Mouse (Mus musculus): ENCODE data around the gene Sdccag8.
"Not testable (repeated sequence)": the region's sequence is repeated elsewhere in the genome, so short reads cannot be mapped to it uniquely, and the experiment has no call there.

The Sdccag8 gene

GRCm38 (mm10) chr1:176880943-176881342, 66.5 kb downstream of the Sdccag8 start:
- DNase-seq, result no peak

- no peak for DNase-seq
Observed at GRCm38 (mm10) chr1:176885207-176885933, 70.9 kb downstream of the Sdccag8 start.

- no peak for DNase-seq
Observed at GRCm38 (mm10) chr1:176886002-176886401, 71.5 kb downstream of the Sdccag8 start.

- DNase-seq, result no peak
Observed at GRCm38 (mm10) chr1:176903741-176904140, 89.3 kb downstream of the Sdccag8 start.

- DNase-seq, result no peak
Observed at GRCm38 (mm10) chr1:176915946-176916345, 101.5 kb downstream of the Sdccag8 start.

- no peak for DNase-seq
Observed at GRCm38 (mm10) chr1:176919486-176919885, 105.0 kb downstream of the Sdccag8 start.

- DNase-seq, result no peak
Observed at GRCm38 (mm10) chr1:176922842-176923241, 108.4 kb downstream of the Sdccag8 start.

- DNase-seq, result no peak
Observed at GRCm38 (mm10) chr1:176926009-176926408, 111.5 kb downstream of the Sdccag8 start.

GRCm38 (mm10) chr1:176927312-176927711, 112.9 kb downstream of the Sdccag8 start:
- DNase-seq, result no peak

GRCm38 (mm10) chr1:176929710-176930109, 115.2 kb downstream of the Sdccag8 start:
- no peak for DNase-seq

- DNase-seq, result no peak
Observed at GRCm38 (mm10) chr1:176930574-176930973, 116.1 kb downstream of the Sdccag8 start.

- DNase-seq, result no peak
Observed at GRCm38 (mm10) chr1:176930981-176931500, 116.6 kb downstream of the Sdccag8 start.

- DNase-seq, result no peak
Observed at GRCm38 (mm10) chr1:176931511-176931910, 117.1 kb downstream of the Sdccag8 start.

- DNase-seq, result no peak
Observed at GRCm38 (mm10) chr1:176932320-176932950, 118.0 kb downstream of the Sdccag8 start.

GRCm38 (mm10) chr1:176933319-176933718, 118.9 kb downstream of the Sdccag8 start:
- DNase-seq, result no peak

GRCm38 (mm10) chr1:176934043-176934762, 119.7 kb downstream of the Sdccag8 start:
- DNase-seq, result no peak

- no peak for DNase-seq
Observed at GRCm38 (mm10) chr1:176939901-176940341, 125.5 kb downstream of the Sdccag8 start.

- not testable (repeated sequence) for DNase-seq
Observed at GRCm38 (mm10) chr1:176941286-176941990, 127.0 kb downstream of the Sdccag8 start.

GRCm38 (mm10) chr1:176943126-176943525, 128.7 kb downstream of the Sdccag8 start:
- no peak for DNase-seq

GRCm38 (mm10) chr1:176943987-176944386, 129.5 kb downstream of the Sdccag8 start:
- DNase-seq, result no peak

- DNase-seq, result no peak
Observed at GRCm38 (mm10) chr1:176944458-176945174, 130.2 kb downstream of the Sdccag8 start.

- no peak for DNase-seq
Observed at GRCm38 (mm10) chr1:176945175-176945540, 130.7 kb downstream of the Sdccag8 start.

Measured in kidney, adult 8-10 months (tissue).